Mouse (Mus musculus): ENCODE results near the gene Scube1. TPM values are rescaled to one million over a fixed set of nuclear protein-coding genes. Genes with fewer than 3 reads are reported as not detected.

The Scube1 gene
- polyA plus RNA-seq, 1 experiment from 2014 or later: 2.5 TPM

- Histone ChIP-seq H3K27ac (ENCODE audit: low read depth, low read length) (no peak overlapping the region), H3K4me2 (replicated peaks; ENCODE audit: low read depth) (no peak overlapping the region), H3K4me1 (replicated peaks; ENCODE audit: control insufficient read depth, insufficient read depth, low read length) (no peaks in the 10 kb centered on the region), H3K36me3 (ENCODE audit: control insufficient read depth, insufficient read depth) (no peaks in the 10 kb centered on the region), H3K4me3 (ENCODE audit: low read depth, low read length) (no peak overlapping the region), H3K9me3 (ENCODE audit: control insufficient read depth) (no peaks in the 10 kb centered on the region), H3K27me3 (replicated peaks; ENCODE audit: control insufficient read depth, insufficient read depth, low read length) (no peaks in the 10 kb centered on the region), H3K9ac (ENCODE audit: low read depth, low read length) (no peak overlapping the region)
- WGBS: 61% methylated on average over 7 of the region's 7 CpGs
- ATAC-seq: no peak
- TF ChIP-seq CTCF (IDR thresholded peaks at IDR 0.05; ENCODE audit: low read depth): no peak
These were observed 62.7 kb downstream of the Scube1 start for GRCm38 (mm10) chr15:83662106-83662505.

- H3K4me1 ChIP-seq (replicated peaks; ENCODE audit: control insufficient read depth, insufficient read depth, low read length): no peaks in the 10 kb centered on the region
- no peak for ATAC-seq
- H3K27me3 ChIP-seq (replicated peaks; ENCODE audit: control insufficient read depth, insufficient read depth, low read length): no peaks in the 10 kb centered on the region
- WGBS: 93% methylated on average over 6 of the region's 6 CpGs
- no peak for TF ChIP-seq CTCF (IDR thresholded peaks at IDR 0.05; ENCODE audit: low read depth)
- H3K4me2 ChIP-seq (replicated peaks; ENCODE audit: low read depth): no peak overlapping the region
- H3K36me3 ChIP-seq (ENCODE audit: control insufficient read depth, insufficient read depth): no peaks in the 10 kb centered on the region
- H3K9ac ChIP-seq (ENCODE audit: low read depth, low read length): no peak overlapping the region
- H3K4me3 ChIP-seq (ENCODE audit: low read depth, low read length): no peak overlapping the region
- H3K27ac ChIP-seq (ENCODE audit: low read depth, low read length): no peak overlapping the region
- no peaks in the 10 kb centered on the region for H3K9me3 ChIP-seq (ENCODE audit: control insufficient read depth)
These were observed 82.3 kb downstream of the Scube1 start for GRCm38 (mm10) chr15:83642518-83642917.

- no peaks in the 10 kb centered on the region for H3K27me3 ChIP-seq (replicated peaks; ENCODE audit: control insufficient read depth, insufficient read depth, low read length)
- no peaks in the 10 kb centered on the region for H3K4me1 ChIP-seq (replicated peaks; ENCODE audit: control insufficient read depth, insufficient read depth, low read length)
- no peak overlapping the region for H3K4me3 ChIP-seq (ENCODE audit: low read depth, low read length)
- 39% methylated on average over 4 of the region's 4 CpGs for WGBS
- no peak for ATAC-seq
- no peak overlapping the region for H3K4me2 ChIP-seq (replicated peaks; ENCODE audit: low read depth)
- H3K9me3 ChIP-seq (ENCODE audit: control insufficient read depth): no peaks in the 10 kb centered on the region
- TF ChIP-seq CTCF (IDR thresholded peaks at IDR 0.05; ENCODE audit: low read depth): no peak
- no peaks in the 10 kb centered on the region for H3K36me3 ChIP-seq (ENCODE audit: control insufficient read depth, insufficient read depth)
- H3K9ac ChIP-seq (ENCODE audit: low read depth, low read length): no peak overlapping the region
- no peak overlapping the region for H3K27ac ChIP-seq (ENCODE audit: low read depth, low read length)
These were observed 84.6 kb downstream of the Scube1 start for GRCm38 (mm10) chr15:83640208-83640607.

- Histone ChIP-seq H3K36me3 (ENCODE audit: control insufficient read depth, insufficient read depth) (no peaks in the 10 kb centered on the region), H3K9ac (ENCODE audit: low read depth, low read length) (no peak overlapping the region), H3K27me3 (replicated peaks; ENCODE audit: control insufficient read depth, insufficient read depth, low read length) (no peaks in the 10 kb centered on the region), H3K9me3 (ENCODE audit: control insufficient read depth) (no peaks in the 10 kb centered on the region), H3K4me2 (replicated peaks; ENCODE audit: low read depth) (no peak overlapping the region), H3K4me3 (ENCODE audit: low read depth, low read length) (no peak overlapping the region), H3K4me1 (replicated peaks; ENCODE audit: control insufficient read depth, insufficient read depth, low read length) (no peaks in the 10 kb centered on the region), H3K27ac (ENCODE audit: low read depth, low read length) (no peak overlapping the region)
- ATAC-seq: no peak
- 28% methylated on average over 3 of the region's 3 CpGs for WGBS
- no peak for TF ChIP-seq CTCF (IDR thresholded peaks at IDR 0.05; ENCODE audit: low read depth)
These were observed 85.7 kb downstream of the Scube1 start for GRCm38 (mm10) chr15:83639160-83639559.

- Histone ChIP-seq H3K36me3 (ENCODE audit: control insufficient read depth, insufficient read depth) (no peaks in the 10 kb centered on the region), H3K27me3 (replicated peaks; ENCODE audit: control insufficient read depth, insufficient read depth, low read length) (no peaks in the 10 kb centered on the region), H3K9ac (ENCODE audit: low read depth, low read length) (no peak overlapping the region), H3K4me1 (replicated peaks; ENCODE audit: control insufficient read depth, insufficient read depth, low read length) (no peaks in the 10 kb centered on the region), H3K4me3 (ENCODE audit: low read depth, low read length) (no peak overlapping the region), H3K27ac (ENCODE audit: low read depth, low read length) (no peak overlapping the region), H3K4me2 (replicated peaks; ENCODE audit: low read depth) (no peak overlapping the region), H3K9me3 (ENCODE audit: control insufficient read depth) (no peaks in the 10 kb centered on the region)
- no peak for ATAC-seq
- WGBS: 78% methylated on average over 20 of the region's 20 CpGs
- no peak for TF ChIP-seq CTCF (IDR thresholded peaks at IDR 0.05; ENCODE audit: low read depth)
These were observed 86.5 kb downstream of the Scube1 start for GRCm38 (mm10) chr15:83638196-83638899.

GRCm38 (mm10) chr15:83636759-83637158 lies 88.1 kb downstream of the Scube1 start:
- Histone ChIP-seq H3K4me1 (replicated peaks; ENCODE audit: control insufficient read depth, insufficient read depth, low read length) (no peaks in the 10 kb centered on the region), H3K9me3 (ENCODE audit: control insufficient read depth) (no peaks in the 10 kb centered on the region), H3K4me3 (ENCODE audit: low read depth, low read length) (no peak overlapping the region), H3K4me2 (replicated peaks; ENCODE audit: low read depth) (no peak overlapping the region), H3K9ac (ENCODE audit: low read depth, low read length) (no peak overlapping the region), H3K27me3 (replicated peaks; ENCODE audit: control insufficient read depth, insufficient read depth, low read length) (no peaks in the 10 kb centered on the region), H3K27ac (ENCODE audit: low read depth, low read length) (no peak overlapping the region), H3K36me3 (ENCODE audit: control insufficient read depth, insufficient read depth) (no peaks in the 10 kb centered on the region)
- no peak for ATAC-seq
- 39% methylated on average over 6 of the region's 6 CpGs for WGBS
- no peak for TF ChIP-seq CTCF (IDR thresholded peaks at IDR 0.05; ENCODE audit: low read depth)
